ENCODE assay signal across 7 mouse cellular contexts in the genomic region with DNA sequence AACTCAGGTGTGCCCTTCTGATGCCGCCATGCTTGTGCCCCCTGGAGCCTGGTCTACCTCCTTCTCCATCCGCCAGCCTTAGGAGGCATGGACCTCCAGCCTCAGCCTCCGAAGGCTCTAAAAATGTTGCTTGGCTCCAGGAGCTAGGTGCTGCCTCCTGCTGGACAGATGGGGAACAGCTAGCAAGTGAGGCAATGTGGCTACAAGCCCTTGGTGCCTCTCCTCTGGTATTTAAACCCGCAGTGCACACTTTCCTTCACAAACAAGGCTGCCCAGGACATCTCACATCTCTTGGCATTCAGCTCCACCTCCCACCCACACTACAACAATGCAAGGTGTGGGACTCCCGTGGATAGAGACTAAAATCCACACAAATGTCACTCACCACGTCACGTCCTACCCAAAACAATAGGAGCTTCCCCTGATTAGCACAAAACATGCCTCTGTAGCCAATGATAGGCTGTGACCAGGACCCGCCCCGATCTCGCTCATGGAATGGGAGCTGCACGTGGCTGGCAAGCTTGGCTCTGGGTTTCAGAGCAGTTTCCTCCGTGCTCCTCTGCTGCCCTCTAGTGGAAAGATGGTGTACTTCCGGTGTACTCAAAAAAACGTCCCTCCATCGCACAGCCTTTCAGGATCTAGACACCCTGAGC. TPM values are rescaled to one million over a fixed set of nuclear protein-coding genes. Genes with fewer than 3 reads are reported as not detected.
DNase-seq lines count a peak whose midpoint lies in the region; ATAC-seq and TF ChIP-seq lines count a peak whose summit lies in the region.

No protein-coding gene starts in this region.

- no peaks in the 10 kb centered on the region for H3K4me1 ChIP-seq in embryonic facial prominence, embryonic 11.5 days (ENCODE audit: control insufficient read depth, insufficient read depth, low read length)
- H3K4me1 ChIP-seq in kidney, adult 2 months (ENCODE audit: control insufficient read depth, insufficient read depth, low read length) = peaks cover 8% of the 10 kb centered on the region; the same call in 1 of the 2 replicates
- H3K4me1 ChIP-seq in limb, embryonic 12.5 days (replicated peaks) = peaks cover 10% of the 10 kb centered on the region; the same call in 1 of the 2 replicates
- H3K4me1 ChIP-seq in midbrain, embryonic 15.5 days = 0 out of 2 replicates have a peak, but pooled peaks cover 2% of the 10 kb centered on the region
- H3K4me1 ChIP-seq in spleen, adult 2 months (ENCODE audit: control insufficient read depth, insufficient read depth, insufficient read length) = no peaks in the 10 kb centered on the region; the same call in 1 of the 2 replicates

- no peak overlapping the region for H3K27ac ChIP-seq in embryonic facial prominence, embryonic 11.5 days (replicated peaks; ENCODE audit: low read depth, low read length)
- H3K27ac ChIP-seq in kidney, adult 2 months (ENCODE audit: insufficient read depth, low read depth, low read length) = peak overlapping the region; percentile 79; the same call in 1 of the 2 replicates
- peak overlapping the region; percentile 68 for H3K27ac ChIP-seq in limb, embryonic 12.5 days
- H3K27ac ChIP-seq in midbrain, embryonic 15.5 days = peak overlapping the region; percentile 87
- H3K27ac ChIP-seq in spleen, adult 2 months (ENCODE audit: insufficient read depth, low read length) = peak overlapping the region; percentile 12; the same call in 1 of the 2 replicates

- 4% methylated on average over 15 of the region's 15 CpGs for WGBS in embryonic facial prominence, embryonic 11.5 days
- WGBS in kidney, adult 2 months = 4% methylated on average over 15 of the region's 15 CpGs
- 2% methylated on average over 15 of the region's 15 CpGs for WGBS in limb, embryonic 12.5 days
- 3% methylated on average over 15 of the region's 15 CpGs for WGBS in midbrain, embryonic 15.5 days
- 4% methylated on average over 15 of the region's 15 CpGs for WGBS in spleen, adult 2 months

- peak; percentile 94 for DNase-seq in adrenal gland, postnatal 14 days
- DNase-seq in embryonic facial prominence, embryonic 11.5 days (ENCODE audit: low spot score) = peak; percentile 98
- DNase-seq in heart, adult 18-20 months = peak; percentile 95 to 97
- peak; percentile 96 for DNase-seq in kidney, adult 2 months
- DNase-seq in spleen, adult 2 months (ENCODE audit: low read depth in 1 of 2, low spot score in 2 of 2) = peak; percentile 69 to 72

- TF ChIP-seq CTCF in kidney, adult 2 months (conservative IDR thresholded peaks at IDR 0.05; ENCODE audit: insufficient read depth, insufficient read length, low read depth, low read length) = peak; percentile 99
- TF ChIP-seq CTCF in spleen, adult 2 months (IDR thresholded peaks at IDR 0.05; ENCODE audit: extremely low read depth, insufficient read depth, insufficient read length, insufficient replicate concordance) = peak; percentile 79; the same call in 1 of the 2 replicates

- H3K9ac ChIP-seq in embryonic facial prominence, embryonic 11.5 days (replicated peaks; ENCODE audit: low read length) = peak overlapping the region; percentile 40
- H3K9ac ChIP-seq in limb, embryonic 12.5 days (replicated peaks) = peak overlapping the region; percentile 13; the same call in 1 of the 2 replicates
- peak overlapping the region; percentile 19; the same call in 1 of the 2 replicates for H3K9ac ChIP-seq in midbrain, embryonic 15.5 days

- peak; percentile 89 for ATAC-seq in embryonic facial prominence, embryonic 11.5 days (replicated peaks; ENCODE audit: insufficient number of reproducible peaks, low FRiP score, low TSS enrichment, low read depth)
- ATAC-seq in limb, embryonic 12.5 days (ENCODE audit: insufficient number of reproducible peaks, insufficient read depth, low FRiP score, low TSS enrichment, low read depth) = peak; percentile 83
- ATAC-seq in midbrain, embryonic 15.5 days (replicated peaks) = peak; percentile 97

- no peaks in the 10 kb centered on the region for H3K27me3 ChIP-seq in embryonic facial prominence, embryonic 11.5 days (ENCODE audit: control insufficient read depth, insufficient read depth, low read length)
- no peaks in the 10 kb centered on the region for H3K27me3 ChIP-seq in kidney, adult 2 months (replicated peaks; ENCODE audit: control insufficient read depth, insufficient read depth, low read length)
- no peaks in the 10 kb centered on the region; the same call in 1 of the 2 replicates for H3K27me3 ChIP-seq in limb, embryonic 12.5 days
- H3K27me3 ChIP-seq in midbrain, embryonic 15.5 days (replicated peaks) = peaks cover 3% of the 10 kb centered on the region; the same call in 1 of the 2 replicates
- H3K27me3 ChIP-seq in spleen, adult 2 months (ENCODE audit: control insufficient read depth, insufficient read depth, low read length) = no peaks in the 10 kb centered on the region

- H3K36me3 ChIP-seq in embryonic facial prominence, embryonic 11.5 days (replicated peaks; ENCODE audit: control insufficient read depth, insufficient read depth, low read depth, low read length) = no peaks in the 10 kb centered on the region
- no peaks in the 10 kb centered on the region for H3K36me3 ChIP-seq in kidney, adult 2 months (ENCODE audit: control insufficient read depth, insufficient read depth, low read length)
- no peaks in the 10 kb centered on the region for H3K36me3 ChIP-seq in limb, embryonic 12.5 days
- H3K36me3 ChIP-seq in midbrain, embryonic 15.5 days (replicated peaks) = no peaks in the 10 kb centered on the region
- H3K36me3 ChIP-seq in spleen, adult 2 months (ENCODE audit: control insufficient read depth, insufficient read depth, low read length) = no peaks in the 10 kb centered on the region

- no peaks in the 10 kb centered on the region for H3K9me3 ChIP-seq in embryonic facial prominence, embryonic 11.5 days (replicated peaks; ENCODE audit: control insufficient read depth, low read length)
- no peaks in the 10 kb centered on the region for H3K9me3 ChIP-seq in limb, embryonic 12.5 days
- H3K9me3 ChIP-seq in midbrain, embryonic 15.5 days = no peaks in the 10 kb centered on the region

- no peak for TF ChIP-seq POLR2A in kidney, adult 2 months (IDR thresholded peaks at IDR 0.05; ENCODE audit: low read depth, low read length)
- no peak for TF ChIP-seq POLR2A in spleen, adult 2 months (IDR thresholded peaks at IDR 0.05; ENCODE audit: low read depth, low read length)

- peak overlapping the region; percentile 42 for H3K4me2 ChIP-seq in embryonic facial prominence, embryonic 11.5 days (ENCODE audit: low read depth, low read length)
- H3K4me2 ChIP-seq in limb, embryonic 12.5 days = peak overlapping the region; percentile 48
- peak overlapping the region; percentile 53 for H3K4me2 ChIP-seq in midbrain, embryonic 15.5 days

- H3K4me3 ChIP-seq in embryonic facial prominence, embryonic 11.5 days (ENCODE audit: low read depth, low read length) = peak overlapping the region; percentile 11; the same call in 1 of the 2 replicates
- H3K4me3 ChIP-seq in kidney, adult 2 months (ENCODE audit: insufficient read depth, low read depth, low read length) = peak overlapping the region; percentile 24; the same call in 1 of the 2 replicates
- H3K4me3 ChIP-seq in limb, embryonic 12.5 days (replicated peaks) = peak overlapping the region; percentile 19
- peak overlapping the region; percentile 29 for H3K4me3 ChIP-seq in midbrain, embryonic 15.5 days
- H3K4me3 ChIP-seq in spleen, adult 2 months (ENCODE audit: extremely low read depth, insufficient read depth, insufficient read length) = no peak overlapping the region; the same call in 1 of the 2 replicates

RNA-seq across cellular contexts. Expression of gene Krt8, which starts 20.2 kb away (rescaled TPM):
- total RNA-seq in adrenal gland, postnatal 14 days (2021) = 1.5 and 14.6 TPM in 2 replicates
- 47.9 and 53.4 TPM in 2 replicates for polyA plus RNA-seq in embryonic facial prominence, embryonic 11.5 days (2014; fragmentation: Nextera tagmentation; extraction: Ambion mirVana)
- total RNA-seq in heart, adult 18-20 months (2021) = 1 to 10 TPM; 1.5 to 3.0 TPM
- 82.8 and 88.0 TPM in 2 replicates for polyA plus RNA-seq in kidney, adult 2 months (2012; rRNA removed)
- 10.3 and 11.3 TPM in 2 replicates for polyA plus RNA-seq in limb, embryonic 12.5 days (2016; fragmentation: Nextera tagmentation; extraction: Ambion mirVana)
- 1.8 and 2.0 TPM in 2 replicates for polyA plus RNA-seq in midbrain, embryonic 15.5 days (2015; fragmentation: Nextera tagmentation; extraction: Ambion mirVana)
- 2.2 and 3.0 TPM in 2 replicates for polyA plus RNA-seq in spleen, adult 2 months (2012; rRNA removed)

RNA-seq across cellular contexts. Expression of gene Krt78, which starts 30.0 kb away (rescaled TPM):
- total RNA-seq in adrenal gland, postnatal 14 days (2021) = not detected in 2 replicates
- polyA plus RNA-seq in embryonic facial prominence, embryonic 11.5 days (2014; fragmentation: Nextera tagmentation; extraction: Ambion mirVana) = 0.10 TPM in 1 of 2 replicates, not detected in the other
- total RNA-seq in heart, adult 18-20 months (2021) = under 1 TPM in 1 of 2 experiments, not detected in 1; 0.07 TPM
- 0.02 TPM in 1 of 2 replicates, not detected in the other for polyA plus RNA-seq in kidney, adult 2 months (2012; rRNA removed)
- polyA plus RNA-seq in limb, embryonic 12.5 days (2016; fragmentation: Nextera tagmentation; extraction: Ambion mirVana) = not detected in 2 replicates
- polyA plus RNA-seq in midbrain, embryonic 15.5 days (2015; fragmentation: Nextera tagmentation; extraction: Ambion mirVana) = not detected in 2 replicates
- not detected in 2 replicates for polyA plus RNA-seq in spleen, adult 2 months (2012; rRNA removed)

RNA-seq across cellular contexts. Expression of gene Krt18, which starts 43.9 kb away (rescaled TPM):
- total RNA-seq in adrenal gland, postnatal 14 days (2021) = 2.4 and 11.6 TPM in 2 replicates
- polyA plus RNA-seq in embryonic facial prominence, embryonic 11.5 days (2014; fragmentation: Nextera tagmentation; extraction: Ambion mirVana) = 57.9 and 75.1 TPM in 2 replicates
- total RNA-seq in heart, adult 18-20 months (2021) = 1 to 10 TPM; 2.8 to 3.7 TPM
- 20.7 and 25.0 TPM in 2 replicates for polyA plus RNA-seq in kidney, adult 2 months (2012; rRNA removed)
- 21.2 and 21.5 TPM in 2 replicates for polyA plus RNA-seq in limb, embryonic 12.5 days (2016; fragmentation: Nextera tagmentation; extraction: Ambion mirVana)
- polyA plus RNA-seq in midbrain, embryonic 15.5 days (2015; fragmentation: Nextera tagmentation; extraction: Ambion mirVana) = 3.3 and 4.4 TPM in 2 replicates
- polyA plus RNA-seq in spleen, adult 2 months (2012; rRNA removed) = 2.1 and 2.2 TPM in 2 replicates

RNA-seq across cellular contexts. Expression of gene Krt79, which starts 44.0 kb away (rescaled TPM):
- total RNA-seq in adrenal gland, postnatal 14 days (2021) = 3.7 and 3.9 TPM in 2 replicates
- 0.35 TPM in 1 of 2 replicates, not detected in the other for polyA plus RNA-seq in embryonic facial prominence, embryonic 11.5 days (2014; fragmentation: Nextera tagmentation; extraction: Ambion mirVana)
- not detected for total RNA-seq in heart, adult 18-20 months (2021)
- polyA plus RNA-seq in kidney, adult 2 months (2012; rRNA removed) = 0.33 and 0.37 TPM in 2 replicates
- polyA plus RNA-seq in limb, embryonic 12.5 days (2016; fragmentation: Nextera tagmentation; extraction: Ambion mirVana) = 0.17 TPM in 1 of 2 replicates, not detected in the other
- 0.11 and 0.13 TPM in 2 replicates for polyA plus RNA-seq in midbrain, embryonic 15.5 days (2015; fragmentation: Nextera tagmentation; extraction: Ambion mirVana)
- polyA plus RNA-seq in spleen, adult 2 months (2012; rRNA removed) = not detected in 2 replicates

RNA-seq across cellular contexts. Expression of gene Krt4, which starts 59.5 kb away (rescaled TPM):
- 0.15 TPM in 1 of 2 replicates, not detected in the other for total RNA-seq in adrenal gland, postnatal 14 days (2021)
- not detected in 2 replicates for polyA plus RNA-seq in embryonic facial prominence, embryonic 11.5 days (2014; fragmentation: Nextera tagmentation; extraction: Ambion mirVana)
- total RNA-seq in heart, adult 18-20 months (2021) = under 1 TPM in 1 of 2 experiments, not detected in 1; 0.33 TPM
- polyA plus RNA-seq in kidney, adult 2 months (2012; rRNA removed) = 0.18 TPM in 1 of 2 replicates, not detected in the other
- 0.13 TPM in 1 of 2 replicates, not detected in the other for polyA plus RNA-seq in limb, embryonic 12.5 days (2016; fragmentation: Nextera tagmentation; extraction: Ambion mirVana)
- polyA plus RNA-seq in midbrain, embryonic 15.5 days (2015; fragmentation: Nextera tagmentation; extraction: Ambion mirVana) = 0.18 and 0.90 TPM in 2 replicates
- 0.05 TPM in 1 of 2 replicates, not detected in the other for polyA plus RNA-seq in spleen, adult 2 months (2012; rRNA removed)
